Mouse (Mus musculus): Measurements from ENCODE around the gene Arpp21. TPM values are rescaled to one million over a fixed set of nuclear protein-coding genes. Genes with fewer than 3 reads are reported as not detected.

Gene Arpp21
- polyA plus RNA-seq, 1 experiment = not detected

DNA sequence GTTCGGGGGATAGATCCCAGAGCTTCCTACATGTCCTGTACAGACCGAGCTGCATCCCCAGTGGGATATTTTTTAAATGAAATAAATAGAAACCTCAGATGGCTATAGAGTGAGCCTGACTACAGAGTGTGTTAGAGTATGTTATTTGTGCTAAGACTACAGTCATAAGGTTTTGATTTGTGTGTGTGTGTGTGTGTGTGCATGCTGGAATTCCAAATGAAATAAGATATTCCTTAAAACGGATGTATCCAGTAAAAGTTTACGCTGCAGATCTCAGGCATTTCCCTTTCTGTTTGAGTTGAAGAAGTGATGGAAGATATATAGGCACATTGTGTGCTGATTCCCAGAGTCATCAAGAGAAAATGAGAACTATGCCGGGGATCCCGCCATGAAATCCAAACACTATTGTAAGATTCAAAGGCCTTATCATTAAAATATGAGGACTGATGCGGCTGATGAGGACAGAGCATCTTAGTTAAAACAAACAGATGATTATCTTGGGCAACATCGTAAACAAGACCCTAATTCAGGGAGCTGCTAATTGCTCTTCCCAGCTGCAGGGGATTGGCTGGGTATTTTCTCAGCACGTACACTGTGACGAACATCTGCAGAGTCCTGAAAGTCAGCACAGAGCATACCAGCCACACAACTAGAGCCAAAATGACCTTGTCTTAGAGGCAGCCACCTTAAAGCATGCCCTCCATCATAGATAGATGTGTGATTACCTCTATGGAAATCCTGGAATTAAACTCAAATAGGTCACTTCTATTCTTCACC, 20.5 kb downstream of the Arpp21 start:
- no peak overlapping the region for H3K4me3 ChIP-seq (ENCODE audit: low read depth, low read length)
- H3K27ac ChIP-seq (ENCODE audit: insufficient read depth, low read length) = no peak overlapping the region
- H3K4me1 ChIP-seq (ENCODE audit: control insufficient read depth, insufficient read depth, low read length) = no peaks in the 10 kb centered on the region
- no peaks in the 10 kb centered on the region for H3K36me3 ChIP-seq (ENCODE audit: control insufficient read depth, insufficient read depth, low read length, poor library complexity, severe bottlenecking)
- H3K9me3 ChIP-seq (replicated peaks; ENCODE audit: control insufficient read depth, insufficient read depth, low read length, poor library complexity, severe bottlenecking) = no peaks in the 10 kb centered on the region
- TF ChIP-seq EP300 (IDR thresholded peaks at IDR 0.05; ENCODE audit: insufficient read depth, low read depth, low read length) (no peak), POLR2A (IDR thresholded peaks at IDR 0.05; ENCODE audit: insufficient read depth, low read length) (no peak), CTCF (IDR thresholded peaks at IDR 0.05; ENCODE audit: low read depth, low read length) (no peak)
- H3K27me3 ChIP-seq (ENCODE audit: control insufficient read depth, insufficient read depth, low read length, poor library complexity, severe bottlenecking) = peaks cover 1% of the 10 kb centered on the region; the same call in 1 of the 2 replicates
- no peak overlapping the region for H3K9ac ChIP-seq (ENCODE audit: low read depth, poor library complexity, severe bottlenecking)

- TF ChIP-seq EP300 (IDR thresholded peaks at IDR 0.05; ENCODE audit: insufficient read depth, low read depth, low read length) (no peak), CTCF (IDR thresholded peaks at IDR 0.05; ENCODE audit: low read depth, low read length) (no peak), POLR2A (IDR thresholded peaks at IDR 0.05; ENCODE audit: insufficient read depth, low read length) (no peak)
- Histone ChIP-seq H3K9ac (ENCODE audit: low read depth, poor library complexity, severe bottlenecking) (no peak overlapping the region), H3K4me3 (ENCODE audit: low read depth, low read length) (no peak overlapping the region), H3K27ac (ENCODE audit: insufficient read depth, low read length) (no peak overlapping the region), H3K9me3 (replicated peaks; ENCODE audit: control insufficient read depth, insufficient read depth, low read length, poor library complexity, severe bottlenecking) (no peaks in the 10 kb centered on the region), H3K27me3 (ENCODE audit: control insufficient read depth, insufficient read depth, low read length, poor library complexity, severe bottlenecking) (peaks cover 1% of the 10 kb centered on the region; the same call in 1 of the 2 replicates), H3K36me3 (ENCODE audit: control insufficient read depth, insufficient read depth, low read length, poor library complexity, severe bottlenecking) (no peaks in the 10 kb centered on the region), H3K4me1 (ENCODE audit: control insufficient read depth, insufficient read depth, low read length) (no peaks in the 10 kb centered on the region)
Observed at GRCm38 (mm10) chr9:112213411-112214255, 22.1 kb downstream of the Arpp21 start.

DNA sequence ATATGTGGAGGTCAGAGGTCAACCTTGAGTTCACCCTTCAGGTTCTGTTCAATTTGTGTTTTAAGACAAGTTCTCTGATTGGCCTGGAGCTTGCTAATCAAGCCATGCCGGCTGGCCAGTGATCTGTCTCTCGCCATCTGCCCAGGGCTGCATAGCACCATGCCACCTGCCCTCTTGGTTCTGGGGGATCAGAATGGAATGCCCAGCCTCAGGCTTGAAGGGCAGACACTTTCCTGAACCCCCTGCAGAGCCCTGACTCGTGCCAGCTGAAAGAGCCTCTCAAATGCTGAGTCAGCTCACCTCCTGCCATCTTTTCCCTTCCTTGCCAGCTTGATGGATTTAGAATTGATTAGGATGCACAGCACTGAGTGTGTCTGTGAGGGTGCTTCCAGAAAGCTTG, 25.9 kb downstream of the Arpp21 start:
- no peak for TF ChIP-seq EP300 (IDR thresholded peaks at IDR 0.05; ENCODE audit: insufficient read depth, low read depth, low read length)
- no peak for TF ChIP-seq POLR2A (IDR thresholded peaks at IDR 0.05; ENCODE audit: insufficient read depth, low read length)
- TF ChIP-seq CTCF (IDR thresholded peaks at IDR 0.05; ENCODE audit: low read depth, low read length) = no peak
- no peaks in the 10 kb centered on the region for H3K36me3 ChIP-seq (ENCODE audit: control insufficient read depth, insufficient read depth, low read length, poor library complexity, severe bottlenecking)
- no peaks in the 10 kb centered on the region for H3K4me1 ChIP-seq (ENCODE audit: control insufficient read depth, insufficient read depth, low read length)
- H3K9me3 ChIP-seq (replicated peaks; ENCODE audit: control insufficient read depth, insufficient read depth, low read length, poor library complexity, severe bottlenecking) = no peaks in the 10 kb centered on the region
- H3K9ac ChIP-seq (ENCODE audit: low read depth, poor library complexity, severe bottlenecking) = no peak overlapping the region
- no peak overlapping the region for H3K4me3 ChIP-seq (ENCODE audit: low read depth, low read length)
- no peaks in the 10 kb centered on the region for H3K27me3 ChIP-seq (ENCODE audit: control insufficient read depth, insufficient read depth, low read length, poor library complexity, severe bottlenecking)
- no peak overlapping the region for H3K27ac ChIP-seq (ENCODE audit: insufficient read depth, low read length)

DNA sequence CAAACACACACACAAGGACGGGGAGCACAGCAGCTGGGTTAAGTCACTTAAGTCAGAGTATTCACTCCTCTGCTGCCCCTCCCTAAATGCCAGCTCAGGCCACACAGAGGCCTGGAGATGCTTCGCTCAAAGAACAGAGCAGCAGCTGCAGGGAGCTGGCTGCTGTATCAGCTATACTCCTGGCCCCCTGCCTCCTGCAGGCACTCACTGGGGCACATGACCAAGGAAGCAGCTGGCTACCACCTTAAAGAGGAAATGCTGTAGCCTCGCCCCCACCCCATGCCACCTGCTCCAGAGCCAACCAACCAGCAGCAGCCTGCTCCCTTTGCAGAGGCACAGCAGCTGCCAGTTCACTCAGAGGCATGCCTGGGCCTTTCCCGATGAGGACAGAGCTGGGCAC, 28.0 kb downstream of the Arpp21 start:
- no peaks in the 10 kb centered on the region for H3K4me1 ChIP-seq (ENCODE audit: control insufficient read depth, insufficient read depth, low read length)
- H3K9me3 ChIP-seq (replicated peaks; ENCODE audit: control insufficient read depth, insufficient read depth, low read length, poor library complexity, severe bottlenecking) = no peaks in the 10 kb centered on the region
- no peaks in the 10 kb centered on the region for H3K27me3 ChIP-seq (ENCODE audit: control insufficient read depth, insufficient read depth, low read length, poor library complexity, severe bottlenecking)
- no peak for TF ChIP-seq EP300 (IDR thresholded peaks at IDR 0.05; ENCODE audit: insufficient read depth, low read depth, low read length)
- no peak for TF ChIP-seq CTCF (IDR thresholded peaks at IDR 0.05; ENCODE audit: low read depth, low read length)
- TF ChIP-seq POLR2A (IDR thresholded peaks at IDR 0.05; ENCODE audit: insufficient read depth, low read length) = no peak
- no peak overlapping the region for H3K9ac ChIP-seq (ENCODE audit: low read depth, poor library complexity, severe bottlenecking)
- H3K27ac ChIP-seq (ENCODE audit: insufficient read depth, low read length) = no peak overlapping the region
- no peaks in the 10 kb centered on the region for H3K36me3 ChIP-seq (ENCODE audit: control insufficient read depth, insufficient read depth, low read length, poor library complexity, severe bottlenecking)
- no peak overlapping the region for H3K4me3 ChIP-seq (ENCODE audit: low read depth, low read length)

GRCm38 (mm10) chr9:112198296-112198695, 37.4 kb downstream of the Arpp21 start:
- H3K27ac ChIP-seq (ENCODE audit: insufficient read depth, low read length) = no peak overlapping the region

More at GRCm38 (mm10) chr9:112198296-112198695, 37.4 kb downstream of the Arpp21 start:
- Histone ChIP-seq H3K27me3 (ENCODE audit: control insufficient read depth, insufficient read depth, low read length, poor library complexity, severe bottlenecking) (no peaks in the 10 kb centered on the region), H3K9ac (ENCODE audit: low read depth, poor library complexity, severe bottlenecking) (no peak overlapping the region), H3K4me1 (ENCODE audit: control insufficient read depth, insufficient read depth, low read length) (no peaks in the 10 kb centered on the region), H3K4me3 (ENCODE audit: low read depth, low read length) (no peak overlapping the region), H3K9me3 (replicated peaks; ENCODE audit: control insufficient read depth, insufficient read depth, low read length, poor library complexity, severe bottlenecking) (no peaks in the 10 kb centered on the region), H3K36me3 (ENCODE audit: control insufficient read depth, insufficient read depth, low read length, poor library complexity, severe bottlenecking) (no peaks in the 10 kb centered on the region)
- TF ChIP-seq EP300 (IDR thresholded peaks at IDR 0.05; ENCODE audit: insufficient read depth, low read depth, low read length) (no peak), POLR2A (IDR thresholded peaks at IDR 0.05; ENCODE audit: insufficient read depth, low read length) (no peak), CTCF (IDR thresholded peaks at IDR 0.05; ENCODE audit: low read depth, low read length) (no peak)
